In genomic region chr9:121759091-121760081, GRCm38 (mm10) we compare ENCODE assay signal across 8 mouse cellular contexts. TPM values are rescaled to one million over a fixed set of nuclear protein-coding genes. Genes with fewer than 3 reads are reported as not detected.
DNase-seq lines count a peak whose midpoint lies in the region; ATAC-seq and TF ChIP-seq lines count a peak whose summit lies in the region.

TSS of gene Zfp651 (plus strand) at chr9:121759330.

- DNase-seq in urinary bladder, adult 2 months (ENCODE audit: low spot score), result peak; percentile 48
- no peak for DNase-seq in urinary bladder, postnatal 10 days (ENCODE audit: low spot score)
- DNase-seq in embryo, embryonic 11.5 days (ENCODE audit: low read depth, low spot score), result peak; percentile 71
- DNase-seq in left cerebral cortex, postnatal 4 days, result peak; percentile 85
- peak; percentile 74 for DNase-seq in testis, postnatal 14 days (ENCODE audit: low spot score)

- H3K27ac ChIP-seq in intestine, postnatal 0 days (ENCODE audit: low read depth, low read length), result peak within 1 kb of the TSS; percentile 68
- peak within 1 kb of the TSS; percentile 81 for H3K27ac ChIP-seq in midbrain, embryonic 13.5 days

- under 1% methylated on average over 79 of the region's 97 CpGs for WGBS in intestine, postnatal 0 days
- under 1% methylated on average over 87 of the region's 97 CpGs for WGBS in midbrain, embryonic 13.5 days

- no peaks in the 10 kb centered on the region for H3K9me3 ChIP-seq in intestine, postnatal 0 days (ENCODE audit: control insufficient read depth)
- no peaks in the 10 kb centered on the region for H3K9me3 ChIP-seq in midbrain, embryonic 13.5 days

- peak within 1 kb of the TSS; percentile 81 for H3K9ac ChIP-seq in intestine, postnatal 0 days (ENCODE audit: low read depth, low read length)
- peak within 1 kb of the TSS; percentile 93 for H3K9ac ChIP-seq in midbrain, embryonic 13.5 days (replicated peaks)

- peak within 1 kb of the TSS; percentile 100 for H3K4me2 ChIP-seq in intestine, postnatal 0 days (replicated peaks; ENCODE audit: low read depth)
- H3K4me2 ChIP-seq in midbrain, embryonic 13.5 days (replicated peaks), result peak within 1 kb of the TSS; percentile 96

- peak within 1 kb of the TSS; percentile 80 for H3K4me3 ChIP-seq in intestine, postnatal 0 days (ENCODE audit: low read depth, low read length)
- H3K4me3 ChIP-seq in midbrain, embryonic 13.5 days (replicated peaks), result peak within 1 kb of the TSS; percentile 80

- intact Hi-C loops in left cerebral cortex, postnatal 4 days (cut with DNase I), result loop anchor here (10.0 kb wide), 1 partner anchor 285 kb away; no protein-coding TSS in a partner anchor

- peak; percentile 19 for ATAC-seq in granulocyte monocyte progenitor cell, adult 5-6 weeks (replicated peaks; ENCODE audit: poor library complexity, severe bottlenecking)
- ATAC-seq in intestine, postnatal 0 days, result peak; percentile 51
- peak; percentile 78 for ATAC-seq in midbrain, embryonic 13.5 days

- TF ChIP-seq CTCF in intestine, postnatal 0 days (IDR thresholded peaks at IDR 0.05; ENCODE audit: low read depth), result no peak

- peaks cover 33% of the 10 kb centered on the region for H3K36me3 ChIP-seq in intestine, postnatal 0 days (ENCODE audit: control insufficient read depth, insufficient read depth)
- peaks cover 51% of the 10 kb centered on the region for H3K36me3 ChIP-seq in midbrain, embryonic 13.5 days

- H3K4me1 ChIP-seq in intestine, postnatal 0 days (replicated peaks; ENCODE audit: control insufficient read depth, insufficient read depth, low read length), result 0 out of 2 replicates have a peak, but pooled peaks cover 4% of the 10 kb centered on the region
- peaks cover 37% of the 10 kb centered on the region for H3K4me1 ChIP-seq in midbrain, embryonic 13.5 days (replicated peaks)

- H3K27me3 ChIP-seq in intestine, postnatal 0 days (replicated peaks; ENCODE audit: control insufficient read depth, insufficient read depth, low read length), result no peaks in the 10 kb centered on the region
- H3K27me3 ChIP-seq in midbrain, embryonic 13.5 days, result no peaks in the 10 kb centered on the region

RNA-seq across cellular contexts. Expression of gene Zfp651, which starts in this region (rescaled TPM):
- 55.2 and 76.1 TPM in 2 replicates for polyA plus RNA-seq in urinary bladder, adult 2 months (2012; rRNA removed)
- 0.98 TPM in 1 of 2 replicates, not detected in the other for total RNA-seq in granulocyte monocyte progenitor cell, adult 5-6 weeks (2014; fragmentation: Nextera tagmentation)
- 0.39 TPM in 1 of 2 replicates, not detected in the other for total RNA-seq in granulocyte monocyte progenitor cell, adult 5-6 weeks (2017)
- polyA plus RNA-seq in intestine, postnatal 0 days (2015; fragmentation: Nextera tagmentation; extraction: Ambion mirVana), result 6.2 and 6.8 TPM in 2 replicates
- 10 to 100 TPM; 87.2 to 91.9 TPM for total RNA-seq in left cerebral cortex, postnatal 4 days (2021)
- 6.7 and 12.0 TPM in 2 replicates for polyA plus RNA-seq in midbrain, embryonic 13.5 days (2015; fragmentation: Nextera tagmentation; extraction: Ambion mirVana)

Comparison
In these comparisons a context has a peak if more than half of its experiments do, and no peak if none do; other contexts are left out.
1. RNA of gene Zfp651 (total RNA-seq): 87.2 to 91.9 TPM in left cerebral cortex, postnatal 4 days; 0.39 to 0.98 TPM in granulocyte monocyte progenitor cell, adult 5-6 weeks; every median in the first group is over 10 times any median in the second.
2. Peak in ATAC-seq in granulocyte monocyte progenitor cell, adult 5-6 weeks; RNA of the gene not detected or under 1 TPM.
3. ATAC-seq: peak in every context shown above with its lines; median percentile 78 in midbrain, embryonic 13.5 days; 51 in intestine, postnatal 0 days; 19 in granulocyte monocyte progenitor cell, adult 5-6 weeks.